21 mouse cellular contexts compared by ENCODE assay signal in the genomic region with DNA sequence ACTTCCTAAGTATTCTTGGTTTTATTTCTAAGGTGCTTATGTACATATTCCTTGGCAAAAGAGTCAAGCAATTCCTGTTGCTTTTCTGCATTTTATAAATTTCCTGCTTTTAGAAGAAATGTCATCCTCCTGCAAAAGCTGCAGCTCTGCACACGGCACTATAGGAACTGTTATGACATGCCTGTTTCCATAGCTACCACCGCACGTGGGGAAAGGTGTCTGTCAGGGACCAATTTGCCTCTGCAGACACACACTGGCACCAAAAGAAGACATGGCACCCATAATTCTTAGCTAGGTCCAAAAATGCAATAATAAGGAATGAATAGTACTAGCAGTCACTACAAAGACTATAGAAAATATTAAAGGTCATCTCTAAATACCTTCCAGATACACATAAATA.
A peak's percentile ranks its signal among the peaks of the same experiment; 100 is the strongest.
DNase-seq lines count a peak whose midpoint lies in the region; ATAC-seq lines count a peak whose summit lies in the region.
"Had no signal": no experiment of that assay in that cellular context is flagged by ENCODE, and none has a peak within 500 bp of the region (broad histone marks: within the 10 kb centered on the region; RNA-seq: fewer than 3 reads in every experiment).

No protein-coding gene starts in this region.

- no peaks in the 10 kb centered on the region for H3K9me3 ChIP-seq in midbrain, embryonic 13.5 days
- H3K9me3 ChIP-seq: embryonic facial prominence, embryonic 13.5 days; G1E; heart, embryonic 10.5 days; hindbrain, embryonic 12.5 days; limb, embryonic 13.5 days; liver, embryonic 13.5 days; lung, embryonic 15.5 days; midbrain, embryonic 12.5 days had no signal

- H3K27ac ChIP-seq in midbrain, embryonic 13.5 days, result no peak overlapping the region
- H3K27ac ChIP-seq: embryonic facial prominence, embryonic 13.5 days; heart, embryonic 10.5 days; hindbrain, embryonic 12.5 days; limb, embryonic 13.5 days; liver, embryonic 13.5 days; lung, embryonic 15.5 days; midbrain, embryonic 12.5 days had no signal

- no peaks in the 10 kb centered on the region for H3K4me1 ChIP-seq in midbrain, embryonic 13.5 days (replicated peaks)
- H3K4me1 ChIP-seq: embryonic facial prominence, embryonic 13.5 days; heart, embryonic 10.5 days; hindbrain, embryonic 12.5 days; limb, embryonic 13.5 days; liver, embryonic 13.5 days; lung, embryonic 15.5 days; midbrain, embryonic 12.5 days had no signal

- peak; percentile 48 to 53 for DNase-seq in cerebellum, postnatal 10 days
- DNase-seq in cerebellum, adult 11-12 months, result no peak
- peak; percentile 4 for DNase-seq in thymus, postnatal 0 days (ENCODE audit: low spot score)
- DNase-seq in thymus, postnatal 4 days, result no peak
- no peak for DNase-seq in heart, adult 11 months
- no peak for DNase-seq in spleen, postnatal 14 days (ENCODE audit: low spot score in 2 of 2)
- no peak for DNase-seq in kidney, adult 18-20 months
- DNase-seq: adrenal gland, postnatal 25 days; cerebellum, adult 2 months; gastrocnemius, postnatal 25 days; liver, embryonic 13.5 days; lung, postnatal 4 days; thymus, postnatal 36 days had no signal

- H3K27me3 ChIP-seq in midbrain, embryonic 13.5 days, result 0 out of 2 replicates have a peak, but pooled peaks cover 13% of the 10 kb centered on the region
- H3K27me3 ChIP-seq: embryonic facial prominence, embryonic 13.5 days; hindbrain, embryonic 12.5 days; limb, embryonic 13.5 days; liver, embryonic 13.5 days; lung, embryonic 15.5 days had no signal

- ATAC-seq in midbrain, embryonic 13.5 days, result peak; percentile 63; the same call in 1 of the 2 replicates

- H3K36me3 ChIP-seq in midbrain, embryonic 13.5 days, result no peaks in the 10 kb centered on the region
- H3K36me3 ChIP-seq: embryonic facial prominence, embryonic 13.5 days; heart, embryonic 10.5 days; hindbrain, embryonic 12.5 days; limb, embryonic 13.5 days; liver, embryonic 13.5 days; lung, embryonic 15.5 days; midbrain, embryonic 12.5 days had no signal

- 64% methylated on average over 3 of the region's 3 CpGs for WGBS in midbrain, embryonic 13.5 days

- no peak overlapping the region for H3K4me2 ChIP-seq in midbrain, embryonic 13.5 days (replicated peaks)
- H3K4me2 ChIP-seq: embryonic facial prominence, embryonic 13.5 days; hindbrain, embryonic 12.5 days; limb, embryonic 13.5 days; liver, embryonic 13.5 days; lung, embryonic 15.5 days; midbrain, embryonic 12.5 days had no signal

- no peak overlapping the region for H3K9ac ChIP-seq in midbrain, embryonic 13.5 days (replicated peaks)
- H3K9ac ChIP-seq: embryonic facial prominence, embryonic 13.5 days; hindbrain, embryonic 12.5 days; limb, embryonic 13.5 days; liver, embryonic 13.5 days; lung, embryonic 15.5 days; midbrain, embryonic 12.5 days had no signal

- no peak overlapping the region for H3K4me3 ChIP-seq in midbrain, embryonic 13.5 days (replicated peaks)
- H3K4me3 ChIP-seq: embryonic facial prominence, embryonic 13.5 days; heart, embryonic 10.5 days; hindbrain, embryonic 12.5 days; limb, embryonic 13.5 days; liver, embryonic 13.5 days; lung, embryonic 15.5 days; midbrain, embryonic 12.5 days had no signal

Comparison
In these comparisons a context has a peak if more than half of its experiments do, and no peak if none do; other contexts are left out.
1. DNase-seq: peak in cerebellum, postnatal 10 days (2 of 2) and thymus, postnatal 0 days (single experiment); none in cerebellum, adult 11-12 months (single experiment), thymus, postnatal 4 days (single experiment), heart, adult 11 months (single experiment), spleen, postnatal 14 days (0 of 2) and kidney, adult 18-20 months (single experiment).